Mouse (Mus musculus) WW6 (cell line): ENCODE data around the gene Lrrc8e.
A peak's percentile ranks its signal among the peaks of the same experiment; 100 is the strongest.

Experiments used
- DNase-seq: peaks from one replicate; pipeline ENCODE4 v3.0.0-alpha.2; 2013; ENCODE audit warnings: low read depth, low spot score

The Lrrc8e gene

DNA sequence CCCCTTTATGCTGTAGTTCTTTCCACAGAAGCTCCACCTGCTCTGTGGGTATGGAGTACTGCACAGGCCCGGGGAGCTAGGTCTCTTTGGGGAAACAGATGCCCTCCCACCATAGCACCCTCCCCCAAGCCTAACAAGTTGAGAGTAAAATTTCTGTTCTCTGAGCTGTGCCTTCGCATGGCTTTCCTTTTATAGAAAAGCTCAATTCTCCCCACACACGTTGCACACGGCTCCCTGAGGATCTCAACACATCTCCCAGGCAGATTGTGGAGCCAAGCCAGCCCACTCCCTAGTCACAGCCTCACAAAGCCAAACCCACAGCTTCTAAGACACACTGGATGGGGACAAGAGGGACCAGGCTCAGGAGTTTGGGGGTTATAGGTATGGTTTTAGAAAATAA is 30.3 kb downstream of the Lrrc8e start:
- DNase-seq = no peak

DNA sequence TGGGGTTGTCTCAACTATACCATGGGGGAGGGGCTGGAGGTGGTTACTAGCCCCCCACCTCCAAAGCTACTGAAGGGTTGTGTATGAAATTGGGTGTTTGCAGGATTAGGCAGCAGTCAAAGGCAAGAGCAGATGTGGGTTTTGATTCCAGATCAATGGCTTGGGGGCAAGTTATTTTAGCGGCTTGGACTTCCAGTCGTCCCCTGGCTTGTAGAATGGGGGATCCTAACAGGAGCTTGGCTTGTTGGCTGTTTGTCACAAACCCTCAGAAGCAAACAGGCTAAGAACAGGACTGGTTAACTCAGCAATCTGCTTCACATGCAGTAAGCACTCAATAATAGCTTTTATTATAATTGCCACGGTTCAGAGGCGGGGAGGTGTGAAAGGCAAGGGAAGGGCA is 30.7 kb downstream of the Lrrc8e start:
- DNase-seq = no peak

GRCm38 (mm10) chr8:4258233-4258632 is 31.6 kb downstream of the Lrrc8e start:
- no peak for DNase-seq

DNA sequence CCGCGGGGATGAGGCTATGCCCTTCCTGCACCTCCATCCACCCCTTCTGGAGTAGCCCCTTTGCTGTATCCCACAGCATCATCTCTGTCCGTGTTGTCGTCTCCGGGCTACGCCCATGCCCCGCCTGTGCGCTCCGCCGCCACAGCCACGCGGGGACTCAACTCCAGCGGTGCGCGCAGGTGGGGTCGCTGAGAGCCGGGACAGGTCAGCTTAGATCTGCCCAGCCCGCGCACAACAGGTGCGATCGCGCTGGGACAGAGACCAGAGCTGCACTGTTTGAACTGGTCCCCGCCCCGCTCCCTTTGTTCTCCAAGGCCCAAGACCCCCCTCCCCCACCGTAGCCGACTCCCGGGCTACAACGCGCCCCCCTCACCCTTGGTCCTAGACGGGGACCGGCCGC is 32.1 kb downstream of the Lrrc8e start:
- DNase-seq = no peak

DNA sequence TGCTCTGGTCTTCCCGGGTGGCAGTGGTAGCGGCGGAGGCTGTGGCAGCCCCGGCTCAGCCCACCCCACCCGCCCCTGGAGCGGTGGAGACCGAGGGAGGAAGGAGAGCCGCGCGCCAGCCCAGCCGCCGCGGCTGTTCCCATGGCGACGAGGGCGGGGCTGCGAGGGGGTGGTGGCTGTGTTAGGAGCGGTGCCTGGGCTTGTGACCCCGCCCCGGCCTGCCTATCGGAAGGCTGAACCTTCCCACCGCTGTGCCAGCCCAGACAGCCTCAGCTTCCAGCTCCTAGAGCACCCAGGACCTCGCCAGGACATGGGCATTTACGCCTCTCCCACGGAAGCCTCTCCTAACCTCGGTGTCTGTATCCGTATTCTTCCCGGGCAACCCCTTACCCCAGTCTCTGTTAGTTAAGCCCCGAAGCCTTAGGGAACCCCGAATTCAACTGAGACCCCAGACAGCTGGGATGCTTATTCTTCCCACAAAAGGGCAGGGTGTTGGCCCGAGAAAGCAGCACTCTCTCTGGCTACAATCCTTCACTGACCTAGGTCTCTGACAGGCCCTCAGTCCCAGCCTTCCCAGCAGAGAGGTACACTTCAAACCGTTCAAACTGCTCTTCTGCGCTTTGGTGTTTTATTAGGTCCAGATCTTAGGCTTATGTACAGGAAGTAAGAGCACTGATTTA is 32.6 kb downstream of the Lrrc8e start, which contains the start of gene Ctxn1:
Gene Ctxn1 (minus strand): TSS at position 150 of the 680 bp plus-strand sequence.
- DNase-seq = peak; percentile 93

- DNase-seq = no peak
These were observed 33.2 kb downstream of the Lrrc8e start for GRCm38 (mm10) chr8:4259805-4260170.

- DNase-seq = no peak
These were observed 36.6 kb downstream of the Lrrc8e start for GRCm38 (mm10) chr8:4263105-4263791.

GRCm38 (mm10) chr8:4265160-4265914 is 38.7 kb downstream of the Lrrc8e start:
- no peak for DNase-seq

DNA sequence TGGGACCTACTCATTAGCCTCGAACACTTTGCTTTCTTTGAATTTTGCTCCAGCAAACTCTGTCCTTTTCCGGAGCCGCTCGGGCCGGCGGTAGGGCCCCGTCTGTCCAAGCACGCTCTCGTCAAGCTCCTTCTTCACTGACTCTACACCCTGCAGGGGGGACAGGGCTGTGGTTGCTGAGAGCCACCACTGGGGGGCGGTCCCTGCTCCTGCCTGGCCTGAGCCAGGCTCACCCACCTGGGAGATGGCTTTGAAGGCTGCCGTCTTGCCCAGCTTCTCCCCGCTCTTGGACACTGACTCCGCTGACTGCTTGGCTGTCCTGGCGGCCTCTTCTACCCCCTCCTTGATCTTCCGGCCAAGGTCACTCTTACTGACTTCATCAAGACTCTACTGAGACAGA is 41.0 kb downstream of the Lrrc8e start:
- no peak for DNase-seq

DNA sequence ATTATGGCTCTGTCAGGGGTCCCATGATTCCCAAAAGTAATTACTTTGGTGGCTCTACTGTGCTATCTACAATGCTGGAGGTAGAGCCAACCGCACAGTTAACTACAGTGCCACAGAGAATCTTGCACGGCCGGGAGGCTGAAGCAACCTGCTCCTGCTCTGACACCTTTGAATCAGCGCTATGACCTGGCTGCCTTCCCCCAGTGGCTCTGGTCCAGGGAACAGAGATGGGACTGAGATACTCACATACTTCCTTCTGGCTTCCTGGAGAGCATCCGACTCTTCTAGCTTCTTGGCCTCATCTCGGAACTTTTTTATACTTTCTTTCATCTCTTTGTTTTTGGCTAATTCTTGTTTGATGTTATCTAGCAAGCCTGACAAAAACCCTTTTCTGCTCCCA is 43.0 kb downstream of the Lrrc8e start:
- no peak for DNase-seq

GRCm38 (mm10) chr8:4275275-4276110 is 48.9 kb downstream of the Lrrc8e start, which contains the start of gene Timm44:
Gene Timm44 (minus strand): TSS chr8:4275913.
- peak; percentile 97 for DNase-seq

DNA sequence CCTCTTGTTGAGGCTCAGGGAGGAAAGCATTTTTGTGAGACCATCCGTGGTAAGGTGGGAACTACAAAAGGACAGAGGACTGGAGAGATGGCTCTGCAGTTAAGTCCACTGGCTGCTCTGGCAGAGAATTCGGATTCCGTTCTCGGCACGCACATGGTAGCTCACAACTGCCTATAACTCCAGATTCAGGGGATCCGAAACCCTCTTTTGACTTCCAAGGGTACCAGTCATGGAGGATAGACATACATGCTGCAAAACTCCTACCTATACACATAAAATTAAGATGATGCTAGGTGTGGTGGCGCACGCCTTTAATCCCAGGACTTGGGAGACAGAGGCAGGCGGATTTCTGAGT is 49.5 kb downstream of the Lrrc8e start:
- no peak for DNase-seq
